14 mouse cellular contexts compared by ENCODE assay signal in genomic region chr6:126503920-126504319, GRCm38 (mm10). TPM values are rescaled to one million over a fixed set of nuclear protein-coding genes. Genes with fewer than 3 reads are reported as not detected.
A peak's percentile ranks its signal among the peaks of the same experiment; 100 is the strongest.
DNase-seq lines count a peak whose midpoint lies in the region; ATAC-seq and TF ChIP-seq lines count a peak whose summit lies in the region.
"Had no signal": no experiment of that assay in that cellular context is flagged by ENCODE, and none has a peak within 500 bp of the region (broad histone marks: within the 10 kb centered on the region; RNA-seq: fewer than 3 reads in every experiment).

No protein-coding gene starts in this region.

- H3K27me3 ChIP-seq in heart, adult 2 months (ENCODE audit: control insufficient read depth, insufficient read depth, low read length), result no peaks in the 10 kb centered on the region
- no peaks in the 10 kb centered on the region for H3K27me3 ChIP-seq in liver, embryonic 14.5 days (ENCODE audit: control insufficient read depth, insufficient read depth, low read length)
- H3K27me3 ChIP-seq in Patski, result no peaks in the 10 kb centered on the region

- in situ Hi-C loops in Patski (cut with MboI; ENCODE audit: low pct_unique_long_range_greater_than_20kb), result no loop called here

- POLR2A ChIA-PET in Patski (lab: Charles Lee), result interaction anchor here (1.6 kb wide), 1 partner anchor 56 kb away, joined by 5 read pairs; no protein-coding TSS in a partner anchor

- WGBS in heart, adult 2 months, result 84% methylated on average over 8 of the region's 8 CpGs
- 69% methylated on average over 8 of the region's 8 CpGs for WGBS in liver, embryonic 14.5 days (ENCODE audit: insufficient replicate concordance)

- H3K36me3 ChIP-seq in heart, adult 2 months (ENCODE audit: control insufficient read depth, insufficient read depth, low read length), result no peaks in the 10 kb centered on the region
- H3K36me3 ChIP-seq in liver, embryonic 14.5 days (replicated peaks; ENCODE audit: control insufficient read depth, insufficient read depth, low read depth), result no peaks in the 10 kb centered on the region
- H3K36me3 ChIP-seq: embryonic facial prominence, embryonic 12.5 days; forebrain, embryonic 10.5 days had no signal

- no peak overlapping the region for H3K9ac ChIP-seq in heart, adult 2 months (ENCODE audit: low read depth, low read length)
- H3K9ac ChIP-seq in liver, embryonic 14.5 days (replicated peaks), result no peak overlapping the region
- H3K9ac ChIP-seq: embryonic facial prominence, embryonic 12.5 days had no signal

- H3K4me2 ChIP-seq in liver, embryonic 14.5 days (ENCODE audit: low read depth), result no peak overlapping the region
- H3K4me2 ChIP-seq: embryonic facial prominence, embryonic 12.5 days; midbrain, embryonic 11.5 days had no signal

- intact Hi-C loops in heart, adult 2 months (cut with DNase I), result loop anchor here (2.0 kb wide), 1 partner anchor 31 kb away; the partner anchor contains the start of gene Kcna5

- no peak overlapping the region for H3K4me3 ChIP-seq in heart, adult 2 months
- no peak overlapping the region for H3K4me3 ChIP-seq in liver, embryonic 14.5 days (ENCODE audit: insufficient read depth in 1 of 2, low read depth in 2 of 2, low read length in 2 of 2)
- H3K4me3 ChIP-seq: embryonic facial prominence, embryonic 12.5 days; forebrain, embryonic 10.5 days had no signal

- H3K79me2 ChIP-seq in heart, adult 2 months (replicated peaks; ENCODE audit: control insufficient read depth, insufficient read depth, low read length), result no peaks in the 10 kb centered on the region

- DNase-seq in heart, adult 2 months, result no peak
- no peak for DNase-seq in heart, adult 9 months (ENCODE audit: low spot score in 2 of 2)
- DNase-seq in liver, embryonic 14.5 days (ENCODE audit: low read depth in 3 of 3, low spot score in 3 of 3), result no peak
- DNase-seq in liver (no peak), Patski (ENCODE audit: low read depth, low spot score) (no peak)
- no peak for DNase-seq in brain, embryonic 14.5 days (ENCODE audit: low read depth)
- DNase-seq: heart, postnatal 36 days; lung, postnatal 36 days; thymus, postnatal 25 days had no signal

- TF ChIP-seq EP300 in heart, adult 2 months (IDR thresholded peaks at IDR 0.05; ENCODE audit: insufficient read depth, low read depth, low read length), result no peak
- no peak for TF ChIP-seq EP300 in liver, embryonic 14.5 days (IDR thresholded peaks at IDR 0.05; ENCODE audit: low read depth)

- no peak for TF ChIP-seq POLR2A in heart, adult 2 months (IDR thresholded peaks at IDR 0.05; ENCODE audit: insufficient read depth, low read depth, low read length)
- TF ChIP-seq POLR2A in brain, embryonic 14.5 days (IDR thresholded peaks at IDR 0.05; ENCODE audit: borderline replicate concordance, extremely low read depth, insufficient read depth, insufficient read length, poor library complexity, severe bottlenecking), result no peak

- peak; percentile 55 for TF ChIP-seq CTCF in heart, adult 2 months (IDR thresholded peaks at IDR 0.05)
- TF ChIP-seq CTCF in liver, embryonic 14.5 days (IDR thresholded peaks at IDR 0.05; ENCODE audit: low read depth), result peak; percentile 27; the same call in 1 of the 2 replicates
- TF ChIP-seq CTCF in Patski (IDR thresholded peaks at IDR 0.05), result peak; percentile 35
- TF ChIP-seq CTCF in brain, embryonic 14.5 days (IDR thresholded peaks at IDR 0.05; ENCODE audit: borderline replicate concordance, extremely low read depth, insufficient read depth, insufficient read length), result 0 out of 2 replicates have a peak, but pooled peaks have one; percentile 19

- CTCF ChIA-PET in Patski (lab: Charles Lee), result interaction anchor here (0.7 to 2.1 kb wide), 5 partner anchors 10 to 191 kb away, joined by 3 to 8 read pairs (median 5); no protein-coding TSS in a partner anchor

- H3K4me1 ChIP-seq in heart, adult 2 months (ENCODE audit: control insufficient read depth, insufficient read depth, low read length), result peaks cover 7% of the 10 kb centered on the region
- H3K4me1 ChIP-seq in liver, embryonic 14.5 days (replicated peaks; ENCODE audit: control insufficient read depth in 2 of 2, insufficient read depth in 2 of 2, low read length in 1 of 2), result peaks cover 0 to 2% of the 10 kb centered on the region in 2 experiments; a peak in 1 of 4 replicates
- H3K4me1 ChIP-seq: embryonic facial prominence, embryonic 12.5 days had no signal

- no peaks in the 10 kb centered on the region for H3K9me3 ChIP-seq in liver, embryonic 14.5 days (ENCODE audit: control insufficient read depth, low read length)
- H3K9me3 ChIP-seq: embryonic facial prominence, embryonic 12.5 days had no signal

- ATAC-seq in liver, embryonic 14.5 days (ENCODE audit: insufficient read depth), result no peak
- no peak for ATAC-seq in Patski
- ATAC-seq in erythroblast, adult 5-6 weeks (replicated peaks; ENCODE audit: low FRiP score, poor library complexity, severe bottlenecking), result no peak

- no peak overlapping the region for H3K27ac ChIP-seq in heart, adult 2 months
- H3K27ac ChIP-seq in liver, embryonic 14.5 days, result no peak overlapping the region
- H3K27ac ChIP-seq: embryonic facial prominence, embryonic 12.5 days; forebrain, embryonic 10.5 days had no signal

RNA-seq across cellular contexts. Expression of gene Kcna5, which starts 31.3 kb away (rescaled TPM):
- 10 to 100 TPM; 15.1 to 27.1 TPM for total RNA-seq in heart, adult 2 months (2021)
- 20.4 and 23.2 TPM in 2 replicates for polyA plus RNA-seq in heart, adult 2 months (2012; rRNA removed)
- 0.02 and 0.03 TPM in 2 replicates for polyA plus RNA-seq in liver, embryonic 14.5 days (2012; rRNA removed)
- 0.04 and 0.10 TPM in 2 replicates for polyA plus RNA-seq in liver, embryonic 14.5 days (2014; fragmentation: Nextera tagmentation; extraction: Ambion mirVana)
- polyA plus RNA-seq in Patski (2021), result 1.4 TPM
- 2.0 and 2.3 TPM in 2 replicates for polyA plus RNA-seq in brain, embryonic 14.5 days (2012; rRNA removed)
- not detected in 2 replicates for total RNA-seq in erythroblast, adult 5-6 weeks (2015; ENCODE audit: low replicate concordance)
- not detected in 2 replicates for total RNA-seq in erythroblast, adult 5-6 weeks (2017; ENCODE audit: low replicate concordance)
- total RNA-seq: CH12.LX had no signal
